Mouse (Mus musculus) ES-Bruce4 (cell line): ENCODE results near the gene Rtkn.

Experiments
- CTCF ChIP-seq: IDR thresholded peaks from one replicate; pipeline ENCODE4 v1.8.1; 2011; ENCODE audit warnings: low read depth, low read length
- EP300 ChIP-seq: IDR thresholded peaks from 2 replicates; pipeline ENCODE4 v1.6.1; 2011; ENCODE audit warnings: low read depth, low read length; ENCODE audit not compliant: insufficient read depth
- POLR2A ChIP-seq: IDR thresholded peaks from one replicate; pipeline ENCODE4 v1.8.1; 2011; ENCODE audit warnings: low read length; ENCODE audit not compliant: insufficient read depth

DNA sequence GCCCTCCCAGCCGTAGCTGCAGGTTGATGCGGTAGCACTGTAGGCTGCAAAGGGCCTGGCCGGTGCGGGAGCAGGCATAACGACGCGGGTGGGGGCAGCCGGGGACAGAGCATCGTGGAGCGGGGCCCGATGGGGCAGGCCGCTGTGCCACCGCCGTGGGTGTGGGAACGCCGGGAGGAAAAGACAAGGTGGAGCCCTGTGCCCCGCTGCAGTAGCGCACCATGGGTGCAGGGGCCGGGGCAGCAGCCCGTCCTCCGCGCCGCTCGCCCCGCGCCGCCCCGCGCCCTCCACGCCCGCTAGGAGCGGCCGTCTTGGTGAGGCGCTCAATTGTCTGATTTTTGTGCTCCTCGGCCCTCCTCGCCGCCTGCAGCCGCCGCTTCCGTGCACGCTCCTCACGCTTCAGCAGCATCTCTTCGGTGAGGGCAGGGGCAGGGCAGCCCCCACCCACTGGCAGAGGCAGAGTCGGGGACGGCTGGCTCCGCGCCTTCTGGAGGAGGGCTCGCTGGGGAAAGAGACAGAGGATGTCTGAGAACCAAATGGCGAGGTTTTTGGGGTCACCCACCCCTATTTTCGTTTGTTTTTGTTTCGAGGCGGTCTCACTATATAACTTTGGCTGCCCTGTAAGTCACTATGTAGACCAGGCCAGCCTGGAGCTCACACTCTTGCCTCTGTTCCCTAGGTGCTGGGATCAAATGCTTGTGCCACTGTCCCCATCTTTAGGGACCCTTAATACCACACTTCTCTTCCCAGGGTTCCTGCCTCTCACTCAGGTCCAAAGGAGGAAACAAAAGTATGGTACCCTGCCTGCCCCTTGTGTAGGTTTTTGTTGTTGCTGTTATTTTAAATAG lies 13.2 kb upstream of the Rtkn start:
- no peak for TF ChIP-seq CTCF
- TF ChIP-seq POLR2A: no peak
- TF ChIP-seq EP300: no peak
